Mouse (Mus musculus) left cerebral cortex, adult 9 months (tissue): ENCODE data around the gene Timm23.

Experiments used
- DNase-seq, 2 experiments: peaks; one replicate each; pipeline ENCODE4 v3.0.0; 2022; ENCODE audit warnings: low spot score in 2 of 2

The Timm23 gene

GRCm38 (mm10) chr14:32134293-32134692 lies 67.4 kb downstream of the Timm23 start:
- no peak for DNase-seq

- no peak for DNase-seq
Observed at GRCm38 (mm10) chr14:32131836-32132235, 69.9 kb downstream of the Timm23 start.
